18 mouse cellular contexts compared by ENCODE assay signal in genomic region chr10:88501370-88501769, GRCm38 (mm10). TPM values are rescaled to one million over a fixed set of nuclear protein-coding genes. Genes with fewer than 3 reads are reported as not detected.
A peak's percentile ranks its signal among the peaks of the same experiment; 100 is the strongest.
DNase-seq lines count a peak whose midpoint lies in the region; ATAC-seq and TF ChIP-seq lines count a peak whose summit lies in the region.
"Had no signal": no experiment of that assay in that cellular context is flagged by ENCODE, and none has a peak within 500 bp of the region (broad histone marks: within the 10 kb centered on the region; RNA-seq: fewer than 3 reads in every experiment).

No protein-coding gene starts in this region.

- TF ChIP-seq POLR2A in small intestine, adult 2 months (IDR thresholded peaks at IDR 0.05; ENCODE audit: low read depth, low read length): no peak

- H3K36me3 ChIP-seq in limb, embryonic 13.5 days: no peaks in the 10 kb centered on the region
- H3K36me3 ChIP-seq in limb, embryonic 10.5 days: 0 out of 2 replicates have a peak, but pooled peaks cover 2% of the 10 kb centered on the region
- H3K36me3 ChIP-seq in intestine, postnatal 0 days (ENCODE audit: control insufficient read depth, insufficient read depth): no peaks in the 10 kb centered on the region
- no peaks in the 10 kb centered on the region for H3K36me3 ChIP-seq in small intestine, adult 2 months (ENCODE audit: control insufficient read depth, insufficient read depth, low read length)
- H3K36me3 ChIP-seq: forebrain, embryonic 15.5 days; midbrain, embryonic 15.5 days had no signal

- no peak for DNase-seq in limb, embryonic 10.5 days (ENCODE audit: low spot score)
- peak; percentile 47 for DNase-seq in kidney, postnatal 14 days
- DNase-seq in liver: no peak
- DNase-seq in adipocyte (ENCODE audit: low spot score): no peak
- DNase-seq in layer of hippocampus, postnatal 10 days (ENCODE audit: low spot score in 2 of 2): no peak
- DNase-seq: adrenal gland, postnatal 10 days; cerebellum, adult 9-11 months; heart, postnatal 14 days; right cerebral cortex, postnatal 25 days had no signal

- no peak overlapping the region for H3K4me3 ChIP-seq in limb, embryonic 13.5 days
- H3K4me3 ChIP-seq in limb, embryonic 10.5 days: no peak overlapping the region
- H3K4me3 ChIP-seq in intestine, postnatal 0 days (ENCODE audit: low read depth, low read length): peak overlapping the region; percentile 91
- H3K4me3 ChIP-seq in small intestine, adult 2 months (ENCODE audit: low read depth, low read length): peak overlapping the region; percentile 19; the same call in 1 of the 2 replicates
- H3K4me3 ChIP-seq: forebrain, embryonic 15.5 days; midbrain, embryonic 15.5 days had no signal

- no peak overlapping the region for H3K27ac ChIP-seq in limb, embryonic 13.5 days
- H3K27ac ChIP-seq in limb, embryonic 10.5 days: no peak overlapping the region
- H3K27ac ChIP-seq in intestine, postnatal 0 days (ENCODE audit: low read depth, low read length): peak overlapping the region; percentile 95; the same call in 1 of the 2 replicates
- H3K27ac ChIP-seq in small intestine, adult 2 months (ENCODE audit: insufficient read depth, low read depth, low read length): no peak overlapping the region
- H3K27ac ChIP-seq: forebrain, embryonic 15.5 days; midbrain, embryonic 15.5 days had no signal

- H3K4me1 ChIP-seq in limb, embryonic 13.5 days: peaks cover 36% of the 10 kb centered on the region
- peaks cover 38% of the 10 kb centered on the region for H3K4me1 ChIP-seq in limb, embryonic 10.5 days
- peaks cover 9% of the 10 kb centered on the region for H3K4me1 ChIP-seq in intestine, postnatal 0 days (replicated peaks; ENCODE audit: control insufficient read depth, insufficient read depth, low read length)
- H3K4me1 ChIP-seq in small intestine, adult 2 months (ENCODE audit: control insufficient read depth, insufficient read depth, insufficient read length, low read length): peaks cover 20% of the 10 kb centered on the region; the same call in 1 of the 2 replicates

- no peak overlapping the region for H3K9ac ChIP-seq in limb, embryonic 13.5 days
- H3K9ac ChIP-seq in intestine, postnatal 0 days (ENCODE audit: low read depth, low read length): peak overlapping the region; percentile 48
- H3K9ac ChIP-seq: forebrain, embryonic 15.5 days; midbrain, embryonic 15.5 days had no signal

- ATAC-seq in limb, embryonic 13.5 days (ENCODE audit: low FRiP score, low read depth): no peak
- no peak for ATAC-seq in intestine, postnatal 0 days
- ATAC-seq: forebrain, embryonic 15.5 days; hindbrain, embryonic 16.5 days; midbrain, embryonic 15.5 days had no signal

- H3K9me3 ChIP-seq in limb, embryonic 13.5 days: no peaks in the 10 kb centered on the region
- H3K9me3 ChIP-seq in limb, embryonic 10.5 days (replicated peaks): no peaks in the 10 kb centered on the region
- H3K9me3 ChIP-seq in intestine, postnatal 0 days (ENCODE audit: control insufficient read depth): no peaks in the 10 kb centered on the region
- H3K9me3 ChIP-seq: forebrain, embryonic 15.5 days; midbrain, embryonic 15.5 days had no signal

- WGBS in limb, embryonic 13.5 days: 63% methylated on average over 10 of the region's 10 CpGs
- WGBS in limb, embryonic 10.5 days: 81% methylated on average over 10 of the region's 10 CpGs
- WGBS in intestine, postnatal 0 days: 30% methylated on average over 10 of the region's 10 CpGs
- 39% methylated on average over 10 of the region's 10 CpGs for WGBS in small intestine, adult 2 months

- H3K27me3 ChIP-seq in limb, embryonic 13.5 days: no peaks in the 10 kb centered on the region
- H3K27me3 ChIP-seq in limb, embryonic 10.5 days (ENCODE audit: low read depth, poor library complexity, severe bottlenecking): no peaks in the 10 kb centered on the region
- no peaks in the 10 kb centered on the region for H3K27me3 ChIP-seq in intestine, postnatal 0 days (replicated peaks; ENCODE audit: control insufficient read depth, insufficient read depth, low read length)
- no peaks in the 10 kb centered on the region for H3K27me3 ChIP-seq in small intestine, adult 2 months (ENCODE audit: control insufficient read depth, insufficient read depth, low read length)
- H3K27me3 ChIP-seq: forebrain, embryonic 15.5 days; midbrain, embryonic 15.5 days had no signal

- H3K4me2 ChIP-seq in limb, embryonic 13.5 days (replicated peaks): 0 out of 2 replicates have a peak overlapping the region, but pooled peaks have one; percentile 7
- H3K4me2 ChIP-seq in intestine, postnatal 0 days (replicated peaks; ENCODE audit: low read depth): peak overlapping the region; percentile 77
- H3K4me2 ChIP-seq: forebrain, embryonic 15.5 days had no signal

- no peak for TF ChIP-seq CTCF in intestine, postnatal 0 days (IDR thresholded peaks at IDR 0.05; ENCODE audit: low read depth)
- no peak for TF ChIP-seq CTCF in small intestine, adult 2 months (IDR thresholded peaks at IDR 0.05; ENCODE audit: extremely low read depth, insufficient read length, insufficient replicate concordance, low read depth, low read length)

RNA-seq across cellular contexts. Expression of gene Chpt1, which starts 2.5 kb away (rescaled TPM):
- polyA plus RNA-seq in limb, embryonic 13.5 days (2015; fragmentation: Nextera tagmentation; extraction: Ambion mirVana): 21.0 and 24.5 TPM in 2 replicates
- 16.0 and 19.9 TPM in 2 replicates for polyA plus RNA-seq in limb, embryonic 10.5 days (2016; fragmentation: Nextera tagmentation; extraction: Ambion mirVana)
- 631 and 770 TPM in 2 replicates for polyA plus RNA-seq in intestine, postnatal 0 days (2015; fragmentation: Nextera tagmentation; extraction: Ambion mirVana)
- polyA plus RNA-seq in small intestine, adult 2 months (2012; rRNA removed): 90.5 and 98.9 TPM in 2 replicates
- total RNA-seq in layer of hippocampus, postnatal 10 days (2021): 10 to 100 TPM; 30.4 to 31.4 TPM

RNA-seq across cellular contexts. Expression of gene Sycp3, which starts 42.0 kb away (rescaled TPM):
- polyA plus RNA-seq in limb, embryonic 13.5 days (2015; fragmentation: Nextera tagmentation; extraction: Ambion mirVana): 0.32 TPM in 1 of 2 replicates, not detected in the other
- 0.21 TPM in 1 of 2 replicates, not detected in the other for polyA plus RNA-seq in limb, embryonic 10.5 days (2016; fragmentation: Nextera tagmentation; extraction: Ambion mirVana)
- polyA plus RNA-seq in intestine, postnatal 0 days (2015; fragmentation: Nextera tagmentation; extraction: Ambion mirVana): 31.6 and 50.4 TPM in 2 replicates
- polyA plus RNA-seq in small intestine, adult 2 months (2012; rRNA removed): not detected in 2 replicates
- under 1 TPM; 0.60 to 0.64 TPM for total RNA-seq in layer of hippocampus, postnatal 10 days (2021)
- total RNA-seq: heart, adult 8-10 months; heart, postnatal 14 days; liver, adult 2 months; megakaryocyte progenitor cell, adult 5-6 weeks had no signal
- polyA plus RNA-seq: liver, adult 2 months had no signal

Comparison
In these comparisons a context has a peak if more than half of its experiments do, and no peak if none do; other contexts are left out.
1. H3K4me3 ChIP-seq: peak in intestine, postnatal 0 days (single experiment) and small intestine, adult 2 months (single experiment); none in limb, embryonic 13.5 days (single experiment) and limb, embryonic 10.5 days (single experiment).
2. RNA of gene Sycp3, which starts 42.0 kb away (polyA plus RNA-seq): 31.6 to 50.4 TPM in intestine, postnatal 0 days; 0.21 TPM in limb, embryonic 10.5 days, 0.32 TPM in limb, embryonic 13.5 days and not detected in small intestine, adult 2 months; every median in the first group is over 10 times any median in the second.